Mouse (Mus musculus) myocyte (in vitro differentiated cells): ENCODE results near the gene Best2. TPM values are rescaled to one million over a fixed set of nuclear protein-coding genes. Genes with fewer than 3 reads are reported as not detected.

Experiments
- H3K27me3 ChIP-seq: one replicate; pipeline ENCODE4 v1.6.1; 2011; ENCODE audit not compliant: control insufficient read depth, insufficient read depth, insufficient read length
- H3K36me3 ChIP-seq: one replicate; pipeline ENCODE4 v1.6.1; 2011; ENCODE audit not compliant: control insufficient read depth, insufficient read depth
- H3K4me2 ChIP-seq: one replicate; pipeline ENCODE4 v1.6.1; 2011; ENCODE audit warnings: low read depth, control low read depth
- H3K4me3 ChIP-seq: one replicate; pipeline ENCODE4 v1.5.1; 2011; ENCODE audit warnings: mild to moderate bottlenecking, control low read depth, moderate library complexity
- H3K79me2 ChIP-seq: one replicate; pipeline ENCODE4 v1.6.1; 2011; ENCODE audit not compliant: control insufficient read depth, insufficient read depth
- H3ac ChIP-seq: one replicate; pipeline ENCODE4 v1.6.1; 2011; ENCODE audit not compliant: control insufficient read depth, insufficient read length
- CEBPB ChIP-seq: IDR thresholded peaks from 2 replicates; pipeline ENCODE4 v1.6.1; 2011; ENCODE audit warnings: mild to moderate bottlenecking, moderate library complexity; ENCODE audit not compliant: poor library complexity, insufficient read depth, severe bottlenecking
- E2F4 ChIP-seq: IDR thresholded peaks from one replicate; pipeline ENCODE4 v1.6.1; 2011; ENCODE audit warnings: mild to moderate bottlenecking, control low read depth, moderate library complexity; ENCODE audit not compliant: insufficient read depth
- MAX ChIP-seq: IDR thresholded peaks from one replicate; pipeline ENCODE4 v1.6.1; 2011; ENCODE audit warnings: low read depth, mild to moderate bottlenecking, control low read depth
- MYOD1 ChIP-seq, 3 experiments: IDR thresholded peaks; one replicate each; pipeline ENCODE4 v1.6.1; 2011; ENCODE audit warnings: control low read depth in 2 of 3, low read depth in 2 of 3, mild to moderate bottlenecking in 2 of 3, moderate library complexity in 1 of 3; ENCODE audit not compliant: insufficient read length in 2 of 3, control insufficient read depth in 1 of 3
- MYOG ChIP-seq, 3 experiments: IDR thresholded peaks; one replicate each; pipeline ENCODE4 v1.6.1; 2011; ENCODE audit warnings: control low read depth in 2 of 3, low read depth in 2 of 3, mild to moderate bottlenecking in 2 of 3; ENCODE audit not compliant: insufficient read length in 2 of 3, control insufficient read depth in 1 of 3, insufficient read depth in 1 of 3
- POLR2A ChIP-seq: IDR thresholded peaks from one replicate; pipeline ENCODE4 v1.6.1; 2011; ENCODE audit warnings: low read depth, mild to moderate bottlenecking, control low read depth, moderate library complexity; ENCODE audit not compliant: insufficient read length
- POLR2AphosphoS2 ChIP-seq: IDR thresholded peaks from one replicate; pipeline ENCODE4 v1.6.1; 2011; ENCODE audit warnings: low read depth, control low read depth; ENCODE audit not compliant: insufficient read length
- REST ChIP-seq: IDR thresholded peaks from one replicate; pipeline ENCODE4 v1.6.1; 2011; ENCODE audit warnings: mild to moderate bottlenecking, control low read depth, moderate library complexity; ENCODE audit not compliant: insufficient read depth, insufficient read length
- SRF ChIP-seq: IDR thresholded peaks from one replicate; pipeline ENCODE4 v1.6.1; 2011; ENCODE audit warnings: low read depth; ENCODE audit not compliant: control insufficient read depth, insufficient read length
- TCF12 ChIP-seq: IDR thresholded peaks from one replicate; pipeline ENCODE4 v1.6.1; 2011; ENCODE audit warnings: mild to moderate bottlenecking, control low read depth; ENCODE audit not compliant: poor library complexity, insufficient read depth, severe bottlenecking
- TCF3 ChIP-seq: IDR thresholded peaks from one replicate; pipeline ENCODE4 v1.6.1; 2011; ENCODE audit warnings: low read depth, control low read depth; ENCODE audit not compliant: insufficient read length
- USF1 ChIP-seq: IDR thresholded peaks from one replicate; pipeline ENCODE4 v1.6.1; 2011; ENCODE audit warnings: low read depth, mild to moderate bottlenecking, control low read depth, moderate library complexity
- polyA plus RNA-seq: library from polyadenylated mRNA; unstranded; fragments of >200 nt; fragmentation: generic; extraction: Trizol; gene quantifications from one replicate; pipeline ENCODE4 v1.2.1, GENCODE M21; 2012; ENCODE audit warnings: missing spikeins

Best2 gene
- polyA plus RNA-seq, 1 experiment, result not detected

DNA sequence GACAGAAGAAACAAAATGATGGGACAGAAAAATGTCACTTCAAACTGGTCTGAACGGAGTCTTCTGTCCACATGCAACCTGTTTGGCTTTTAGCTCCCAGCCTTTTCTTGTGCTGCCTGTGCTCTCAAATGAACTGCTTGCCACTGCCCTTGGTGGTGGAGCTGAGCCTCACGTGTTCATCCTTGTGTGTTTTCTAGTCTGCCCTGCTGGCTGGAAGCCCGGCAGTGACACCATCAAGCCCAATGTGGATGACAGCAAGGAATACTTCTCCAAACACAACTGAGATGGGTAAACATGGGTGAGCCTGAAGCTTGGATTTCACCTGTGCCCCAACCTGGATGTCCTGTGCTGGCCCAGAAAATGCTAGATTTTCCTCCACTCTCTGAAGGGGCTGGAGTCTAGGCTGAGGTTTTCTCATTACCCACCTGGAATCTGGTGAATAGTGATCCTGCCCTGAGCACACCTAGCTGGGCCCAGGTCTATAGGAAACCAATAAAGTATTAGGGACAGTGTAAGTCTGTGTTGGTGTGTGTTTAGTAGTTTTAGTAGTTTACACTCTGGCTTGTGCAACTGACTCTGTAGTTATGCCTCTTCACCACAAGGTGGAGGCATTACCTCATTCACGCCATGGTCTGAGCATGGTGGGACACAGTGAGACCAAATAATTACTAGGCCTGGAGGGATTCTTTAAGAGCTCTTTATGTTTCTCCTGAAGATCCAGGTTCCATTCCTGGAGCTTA lies 40.4 kb downstream of the Best2 start:
- Histone ChIP-seq H3K36me3 (peaks cover 7% of the 10 kb centered on the region), H3K4me3 (no peak overlapping the region), H3K79me2 (peaks cover 32% of the 10 kb centered on the region), H3ac (no peak overlapping the region), H3K4me2 (peak overlapping the region; percentile 99), H3K27me3 (no peaks in the 10 kb centered on the region)
- TF ChIP-seq POLR2AphosphoS2 (peak; percentile 47), MYOG (IDR thresholded peaks at IDR 0.05; ENCODE audit: control insufficient read depth in 1 of 3, insufficient read depth in 1 of 3, insufficient read length in 2 of 3, low read depth in 2 of 3) (no peak)

DNA sequence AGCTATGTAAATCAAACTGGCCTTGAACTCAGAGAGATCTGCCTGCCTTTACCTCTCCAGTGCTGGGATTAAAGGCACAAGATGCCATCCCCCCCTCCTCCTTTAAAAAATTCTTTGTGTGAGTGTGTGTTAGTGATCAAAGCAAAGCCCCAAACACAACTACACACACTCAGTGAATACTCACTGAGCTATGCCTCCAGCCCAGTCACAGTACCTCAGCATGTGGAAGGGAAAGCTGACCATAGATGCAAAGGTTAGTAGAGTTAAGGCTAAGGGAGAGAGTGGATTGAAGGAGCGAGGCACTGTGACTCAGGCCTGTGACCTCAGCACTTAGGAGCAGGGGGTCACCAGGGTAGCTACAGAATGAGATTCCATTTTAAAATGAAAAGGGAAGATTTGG lies 41.3 kb downstream of the Best2 start:
- Histone ChIP-seq H3ac (no peak overlapping the region), H3K4me2 (no peak overlapping the region), H3K36me3 (peaks cover 7% of the 10 kb centered on the region), H3K79me2 (peaks cover 29% of the 10 kb centered on the region), H3K27me3 (no peaks in the 10 kb centered on the region), H3K4me3 (no peak overlapping the region)
- TF ChIP-seq TCF12, result no peak
- no peak for TF ChIP-seq CEBPB
- no peak for TF ChIP-seq MYOD1 (IDR thresholded peaks at IDR 0.05; ENCODE audit: control insufficient read depth in 1 of 3, insufficient read length in 2 of 3, low read depth in 2 of 3)
- no peak for TF ChIP-seq USF1
- no peak for TF ChIP-seq MAX
- no peak for TF ChIP-seq POLR2A
- TF ChIP-seq MYOG (IDR thresholded peaks at IDR 0.05; ENCODE audit: control insufficient read depth in 1 of 3, insufficient read depth in 1 of 3, insufficient read length in 2 of 3, low read depth in 2 of 3), result no peak
- TF ChIP-seq TCF3, result no peak
- no peak for TF ChIP-seq POLR2AphosphoS2
- no peak for TF ChIP-seq SRF
- TF ChIP-seq E2F4, result no peak
- TF ChIP-seq REST, result no peak

DNA sequence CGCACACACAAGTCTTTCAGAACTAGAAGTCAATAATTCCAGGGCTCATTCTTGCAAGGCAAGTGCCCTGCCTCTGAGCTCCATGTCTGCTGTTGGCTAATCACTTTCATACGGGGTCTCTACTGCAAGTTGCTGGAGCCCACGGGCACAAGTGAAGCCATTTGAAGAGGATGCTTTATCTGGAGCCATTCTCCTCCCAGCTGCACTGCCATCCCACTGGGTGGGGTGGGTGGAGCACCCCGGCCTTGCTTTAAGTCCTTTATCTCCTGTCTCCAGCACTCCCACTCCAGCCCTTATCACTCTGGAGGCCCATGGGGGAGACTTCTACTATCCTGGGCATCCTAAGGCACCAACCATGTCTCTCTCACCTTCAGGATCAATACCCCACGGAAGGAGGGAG lies 43.4 kb downstream of the Best2 start:
- Histone ChIP-seq H3K4me2 (peak overlapping the region; percentile 71), H3K79me2 (peaks cover 14% of the 10 kb centered on the region), H3K36me3 (peaks cover 7% of the 10 kb centered on the region), H3ac (no peak overlapping the region), H3K27me3 (no peaks in the 10 kb centered on the region), H3K4me3 (peak overlapping the region; percentile 99)
- no peak for TF ChIP-seq CEBPB
- TF ChIP-seq MYOD1 (IDR thresholded peaks at IDR 0.05; ENCODE audit: control insufficient read depth in 1 of 3, insufficient read length in 2 of 3, low read depth in 2 of 3), result no peak
- TF ChIP-seq MAX, result no peak
- no peak for TF ChIP-seq MYOG (IDR thresholded peaks at IDR 0.05; ENCODE audit: control insufficient read depth in 1 of 3, insufficient read depth in 1 of 3, insufficient read length in 2 of 3, low read depth in 2 of 3)
- TF ChIP-seq TCF3, result no peak
- TF ChIP-seq USF1, result no peak
- TF ChIP-seq TCF12, result no peak
- no peak for TF ChIP-seq POLR2A
- TF ChIP-seq SRF, result no peak
- no peak for TF ChIP-seq POLR2AphosphoS2
- TF ChIP-seq E2F4, result no peak
- no peak for TF ChIP-seq REST

DNA sequence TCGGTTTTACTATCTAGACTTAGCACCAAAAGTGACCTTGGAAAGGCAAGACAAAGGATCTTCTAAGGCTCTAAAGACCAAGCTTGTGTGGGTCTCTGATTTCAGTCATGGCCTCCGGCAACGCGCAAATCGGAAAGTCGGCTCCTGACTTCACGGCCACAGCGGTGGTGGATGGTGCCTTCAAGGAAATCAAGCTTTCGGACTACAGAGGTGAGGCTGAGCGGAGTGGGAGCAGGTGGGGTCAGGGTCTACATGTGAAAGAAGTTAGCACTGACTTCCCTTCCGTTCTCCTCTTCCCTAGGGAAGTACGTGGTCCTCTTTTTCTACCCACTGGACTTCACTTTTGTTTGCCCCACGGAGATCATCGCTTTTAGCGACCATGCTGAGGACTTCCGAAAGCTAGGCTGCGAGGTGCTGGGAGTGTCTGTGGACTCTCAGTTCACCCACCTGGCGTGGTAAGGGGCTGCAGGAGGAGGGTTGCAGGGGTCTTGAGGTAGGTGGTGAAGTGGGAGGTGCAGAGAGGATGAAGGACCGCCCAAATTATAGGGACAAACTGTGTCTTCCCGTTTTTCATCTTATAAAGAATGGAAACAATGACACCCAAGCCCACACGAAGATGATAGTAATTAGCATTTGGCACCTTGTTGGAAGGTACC lies 44.1 kb downstream of the Best2 start:
- no peak for TF ChIP-seq MYOD1 (IDR thresholded peaks at IDR 0.05; ENCODE audit: control insufficient read depth in 1 of 3, insufficient read length in 2 of 3, low read depth in 2 of 3)
- no peak for TF ChIP-seq CEBPB
- TF ChIP-seq SRF, result no peak
- TF ChIP-seq POLR2A, result no peak
- no peak for TF ChIP-seq MYOG (IDR thresholded peaks at IDR 0.05; ENCODE audit: control insufficient read depth in 1 of 3, insufficient read depth in 1 of 3, insufficient read length in 2 of 3, low read depth in 2 of 3)
- no peak for TF ChIP-seq POLR2AphosphoS2
- TF ChIP-seq TCF3, result no peak
- TF ChIP-seq REST, result no peak
- TF ChIP-seq USF1, result no peak
- no peak for TF ChIP-seq TCF12
- no peak for TF ChIP-seq E2F4
- no peak for TF ChIP-seq MAX
- Histone ChIP-seq H3K79me2 (peaks cover 14% of the 10 kb centered on the region), H3K4me2 (peak overlapping the region; percentile 71), H3ac (peak overlapping the region; percentile 79), H3K36me3 (peaks cover 7% of the 10 kb centered on the region), H3K27me3 (no peaks in the 10 kb centered on the region), H3K4me3 (peak overlapping the region; percentile 99)
